Mouse (Mus musculus): ENCODE results near the gene Zscan22.
"Not testable (repeated sequence)": the region's sequence is repeated elsewhere in the genome, so short reads cannot be mapped to it uniquely, and the experiment has no call there.

- not testable (repeated sequence) for TF ChIP-seq POLR2A (IDR thresholded peaks at IDR 0.05; ENCODE audit: control insufficient read depth, low read depth, low read length); CTCF (IDR thresholded peaks at IDR 0.05; ENCODE audit: control insufficient read depth, insufficient read depth, insufficient replicate concordance, low read depth, low read length)
These were observed 17.1 kb upstream of the Zscan22 start for GRCm38 (mm10) chr7:12880497-12880896.
